Mouse (Mus musculus): ENCODE data around the gene Ppm1g.

- no peak for TF ChIP-seq CTCF (IDR thresholded peaks at IDR 0.05; ENCODE audit: control insufficient read depth, insufficient read depth, insufficient read length)
- TF ChIP-seq USF1 (IDR thresholded peaks at IDR 0.05; ENCODE audit: low read depth): no peak
These were observed 23.4 kb downstream of the Ppm1g start for GRCm38 (mm10) chr5:31197072-31197471.
